Mouse (Mus musculus): ENCODE measurements at regions not wholly inside any gene's neighbourhood (a gene's known extent, or its start where the extent isn't known, plus 50 kb on each side); places are given as distances from the start of the nearest gene placed in this dataset.
"Not testable (repeated sequence)": the region's sequence is repeated elsewhere in the genome, so short reads cannot be mapped to it uniquely, and the experiment has no call there.

DNA sequence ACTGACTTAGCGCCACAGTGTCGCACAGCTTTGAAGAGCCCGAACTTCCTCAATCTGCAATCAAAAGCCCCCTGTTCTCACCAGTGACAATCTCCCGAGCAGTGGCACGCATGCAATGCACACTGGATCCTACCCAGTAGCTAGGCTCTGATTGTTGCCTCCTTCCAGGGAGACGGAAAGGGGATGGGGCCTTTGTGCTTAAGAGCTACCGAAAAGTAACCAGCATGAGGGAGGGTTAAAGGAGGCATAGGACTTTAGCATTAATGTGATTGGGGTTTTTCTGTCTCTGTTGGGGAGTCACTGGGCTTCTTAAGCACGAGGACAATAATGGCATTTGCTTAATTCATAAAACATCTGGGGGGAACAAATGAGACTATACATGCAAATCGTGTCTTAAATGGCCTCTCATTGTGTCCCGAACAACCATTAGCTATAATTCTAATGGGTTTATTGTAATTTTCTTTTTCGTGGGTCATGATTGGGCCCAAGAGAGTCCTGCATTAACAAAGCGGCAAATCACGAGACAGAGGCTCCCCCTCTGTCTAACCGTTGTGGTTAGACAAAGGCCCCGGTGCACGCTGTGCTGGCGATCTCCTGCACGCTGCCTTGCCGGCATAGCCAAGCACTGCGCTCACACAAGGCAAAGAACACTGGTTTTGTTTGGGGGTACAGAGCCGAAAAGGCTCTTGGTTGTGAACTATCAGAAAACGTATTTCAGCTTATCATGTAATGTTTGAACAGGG lies 223.2 kb downstream of the Dact1 start:
- no peak for DNase-seq

DNA sequence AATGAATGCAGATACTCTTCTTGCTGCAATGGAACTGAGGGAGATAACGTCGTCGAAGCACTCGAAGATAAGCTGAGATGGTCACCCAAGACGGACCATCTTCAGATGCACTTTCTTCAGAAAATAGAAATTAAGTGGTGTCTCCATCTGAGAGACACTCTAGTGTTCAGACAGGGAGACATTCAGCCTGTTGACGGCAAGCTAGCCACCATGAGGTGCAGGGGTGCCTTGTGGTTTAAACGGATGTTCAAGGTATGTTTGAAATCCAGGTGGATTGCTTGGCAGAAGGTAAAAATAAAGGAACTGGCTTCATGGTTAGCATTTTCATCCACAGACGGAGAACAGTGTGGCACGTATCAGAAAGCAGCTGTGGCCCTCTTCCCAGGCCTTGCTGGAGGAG lies 224.0 kb downstream of the Dact1 start:
- DNase-seq = no peak

DNA sequence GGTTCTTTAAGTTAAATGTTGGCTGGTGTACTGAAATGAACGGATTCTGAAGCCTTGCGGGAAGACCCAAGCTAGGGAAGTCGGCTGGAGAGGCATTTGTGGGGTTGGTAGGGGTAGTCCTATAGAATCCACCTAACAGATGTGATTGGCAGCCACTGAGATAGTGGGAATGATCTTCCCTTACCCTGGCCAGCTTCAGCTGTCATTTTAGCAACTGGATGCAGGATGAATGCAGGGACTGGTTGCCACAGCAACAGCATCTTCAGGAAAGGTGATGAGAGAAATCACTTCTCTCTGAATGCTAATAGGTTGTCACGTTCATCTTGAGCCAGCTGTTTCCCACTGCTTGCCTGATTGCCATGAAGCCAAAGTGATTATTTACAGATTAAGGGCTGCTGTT lies 224.5 kb downstream of the Dact1 start:
- no peak for DNase-seq

- no peak for DNase-seq
Measured at GRCm38 (mm10) chr12:71535251-71535650, 225.6 kb downstream of the Dact1 start.

GRCm38 (mm10) chr12:71535831-71536230 lies 226.1 kb downstream of the Dact1 start:
- DNase-seq = not testable (repeated sequence)

GRCm38 (mm10) chr12:71538691-71539090 lies 229.0 kb downstream of the Dact1 start:
- DNase-seq = no peak

- no peak for DNase-seq
Measured at GRCm38 (mm10) chr12:71540279-71540678, 230.6 kb downstream of the Dact1 start.

GRCm38 (mm10) chr12:71541961-71542360 lies 232.3 kb downstream of the Dact1 start:
- DNase-seq = no peak

- no peak for DNase-seq
Measured at GRCm38 (mm10) chr12:71543571-71544119, 234.0 kb downstream of the Dact1 start.

DNA sequence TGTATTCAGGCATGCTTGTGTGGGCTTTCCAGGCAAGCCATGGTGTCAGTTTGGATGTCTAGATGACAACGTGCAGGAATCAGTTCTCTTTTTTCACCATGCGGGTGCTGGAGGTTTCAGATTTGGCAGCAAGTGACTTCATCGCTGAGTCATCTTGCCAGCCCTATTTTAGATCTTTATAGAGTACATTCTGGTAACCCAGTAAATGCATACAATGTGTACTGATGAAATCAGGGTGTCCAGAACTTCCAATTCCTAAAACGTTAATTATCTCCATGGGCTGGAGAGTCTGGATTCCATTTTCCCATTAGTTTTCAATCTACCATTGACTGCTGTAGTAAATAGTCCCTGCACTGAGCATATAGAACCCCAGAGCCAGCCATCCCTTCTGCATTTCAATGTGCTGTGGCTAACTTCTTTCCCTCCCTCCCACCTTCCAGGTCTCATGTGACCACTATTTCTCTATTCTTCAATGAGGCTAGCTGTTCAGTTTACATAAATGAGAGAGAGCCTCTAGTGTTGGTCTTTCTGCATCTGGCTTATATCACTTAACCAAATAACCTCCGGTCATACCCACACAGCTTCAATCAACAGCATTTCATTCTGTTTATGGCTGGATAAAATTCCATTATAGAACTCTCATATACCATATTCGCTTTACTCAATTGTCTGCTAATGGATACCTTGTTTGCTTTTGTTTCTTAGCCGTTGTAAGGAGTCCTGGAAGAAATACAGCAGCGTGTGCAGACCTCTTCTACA lies 234.9 kb downstream of the Dact1 start:
- DNase-seq = no peak

GRCm38 (mm10) chr12:71546523-71547265 lies 237.0 kb downstream of the Dact1 start:
- DNase-seq = no peak

- DNase-seq = no peak
Measured at GRCm38 (mm10) chr12:71549336-71549735, 239.7 kb downstream of the Dact1 start.

DNA sequence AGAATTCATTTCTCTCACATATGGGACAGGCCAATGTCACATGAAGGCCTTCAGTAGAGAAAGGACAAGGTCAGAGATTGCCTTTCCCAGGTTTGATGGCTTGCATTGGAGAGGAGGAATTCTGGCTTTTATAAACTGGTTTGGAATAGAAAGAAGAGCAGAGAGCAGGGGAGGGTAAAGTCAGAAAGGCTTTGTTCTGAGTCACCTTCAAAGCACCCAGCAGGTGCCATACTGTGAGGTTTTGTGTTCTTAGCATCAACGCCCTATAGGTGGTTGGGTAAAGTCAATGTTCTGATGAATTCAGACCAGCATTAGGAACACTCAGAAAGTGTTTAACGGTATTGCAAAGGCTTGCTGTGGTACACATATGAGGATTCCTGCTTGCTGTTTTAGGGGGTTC lies 244.5 kb downstream of the Dact1 start:
- no peak for DNase-seq

- no peak for DNase-seq
Measured at GRCm38 (mm10) chr12:71561259-71561658, 251.6 kb downstream of the Dact1 start.

- DNase-seq = no peak
Measured at GRCm38 (mm10) chr12:71561918-71562572, 252.4 kb downstream of the Dact1 start.

DNA sequence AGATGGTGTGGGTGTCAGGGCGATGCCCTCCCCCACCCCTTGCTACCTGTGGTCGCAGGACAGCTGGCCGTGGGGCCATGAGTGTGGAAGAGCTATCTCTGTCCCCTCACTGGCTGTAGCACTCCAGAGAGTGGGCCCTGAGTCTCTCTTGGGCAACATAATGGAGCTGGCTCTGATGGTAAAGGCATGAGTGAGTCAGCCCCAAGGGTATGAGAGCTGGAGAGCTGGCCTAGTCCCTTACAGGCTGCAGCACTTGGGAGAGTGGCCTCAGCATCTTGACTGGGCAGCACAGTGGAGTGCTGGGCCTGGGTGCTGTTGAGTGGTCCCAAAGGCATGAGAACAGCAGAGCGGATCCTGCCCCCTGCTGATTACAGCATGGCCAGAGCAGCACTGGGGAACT lies 253.5 kb downstream of the Dact1 start:
- no peak for DNase-seq

DNA sequence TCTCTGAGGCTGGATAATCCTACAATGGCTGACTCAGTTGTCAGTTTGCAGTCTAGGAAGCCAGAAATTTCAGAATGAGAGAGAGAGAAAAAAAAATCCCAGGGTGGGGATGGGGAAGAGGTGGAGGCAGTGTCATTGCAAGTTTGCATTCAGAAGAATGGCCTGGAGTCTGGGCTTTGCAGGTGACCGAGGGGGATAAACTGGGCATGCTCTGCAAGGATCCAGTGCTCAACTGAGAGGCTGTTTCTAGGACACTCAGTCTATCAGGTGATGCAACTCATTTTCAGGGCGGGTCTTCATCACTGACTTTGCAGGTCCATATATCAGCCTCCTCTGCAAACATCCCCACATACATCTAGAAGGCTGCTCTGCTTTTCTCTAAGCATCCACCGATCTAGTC lies 256.7 kb downstream of the Dact1 start:
- DNase-seq = no peak

GRCm38 (mm10) chr12:71568251-71568650 lies 258.6 kb downstream of the Dact1 start:
- no peak for DNase-seq

DNA sequence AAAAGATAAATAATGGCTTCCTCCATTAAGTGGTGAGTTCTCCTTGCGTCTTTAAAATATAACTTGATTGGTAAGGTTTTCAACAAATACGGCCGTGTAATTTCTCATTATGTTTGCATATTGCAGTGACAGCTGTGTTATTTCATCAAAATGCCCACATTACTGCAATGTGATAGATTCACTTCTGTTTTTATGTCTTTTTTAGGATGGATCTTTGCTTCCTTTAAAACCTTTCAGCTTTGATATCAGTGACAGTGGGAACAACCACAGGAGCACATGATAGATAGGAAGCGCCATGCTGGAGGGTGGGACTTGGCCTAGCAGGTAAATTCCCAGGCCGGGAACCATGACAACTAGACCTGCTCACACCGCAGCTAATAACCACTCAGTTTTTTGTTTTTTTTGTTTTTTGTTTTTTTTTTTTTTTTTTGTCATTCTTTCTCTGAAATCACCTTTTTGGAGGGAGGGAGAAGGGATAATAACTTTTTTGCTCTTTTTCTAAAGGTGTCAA lies 259.3 kb downstream of the Dact1 start:
- no peak for DNase-seq

- DNase-seq = peak; percentile 5
Measured at GRCm38 (mm10) chr12:71569662-71570061, 260.0 kb downstream of the Dact1 start.

DNA sequence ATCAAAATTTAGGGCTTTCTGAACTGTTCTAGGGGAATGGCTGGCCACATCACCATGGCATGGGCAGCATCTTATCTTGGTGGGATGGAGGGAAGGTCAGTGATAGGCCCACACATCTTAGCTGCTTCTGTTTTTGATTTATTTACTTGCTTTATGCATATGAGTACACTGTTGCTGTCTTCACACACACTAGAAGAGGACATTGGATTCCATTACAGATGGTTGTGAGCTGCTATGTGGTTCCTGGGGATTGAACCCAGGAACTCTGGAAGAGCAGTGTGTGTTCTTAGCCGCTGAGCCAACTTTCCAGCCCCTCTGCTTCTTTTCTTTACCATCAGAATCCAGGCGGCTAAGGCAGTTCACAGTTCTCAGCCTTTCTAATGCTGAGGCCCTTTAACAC lies 260.4 kb downstream of the Dact1 start:
- DNase-seq = no peak

DNA sequence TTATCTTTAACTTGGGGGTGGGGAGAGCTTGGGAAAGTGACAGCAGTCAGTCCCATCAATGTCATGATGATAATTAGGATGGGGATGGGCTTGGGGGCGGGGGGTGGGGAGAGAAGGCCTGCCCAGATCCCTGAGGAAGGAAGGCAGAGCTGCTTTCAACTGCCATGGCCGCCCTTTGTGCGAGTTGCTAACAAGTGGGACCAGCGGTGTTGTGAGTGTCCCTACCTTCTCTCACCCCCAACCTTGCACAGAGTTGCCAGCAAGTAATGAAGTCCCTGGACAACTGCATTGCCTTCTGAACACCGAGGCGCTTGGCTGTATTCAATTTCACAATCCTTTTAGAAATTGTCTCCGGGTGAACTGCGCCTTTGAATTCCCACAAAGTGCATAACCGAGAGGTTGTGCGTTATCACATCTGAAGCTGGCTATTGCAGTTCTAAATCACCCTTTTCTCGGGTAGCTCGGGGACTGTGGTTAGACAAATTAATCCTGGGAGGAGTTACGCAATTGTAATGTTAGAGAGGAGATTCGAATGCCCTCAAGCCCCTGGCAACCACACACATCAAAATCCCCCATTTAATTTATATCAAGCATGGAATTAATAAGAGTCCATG lies 257.9 kb upstream of the Daam1 start:
- DNase-seq = no peak
